Mouse (Mus musculus) myocyte (in vitro differentiated cells): ENCODE results near the gene Tmem206. TPM values are rescaled to one million over a fixed set of nuclear protein-coding genes. Genes with fewer than 3 reads are reported as not detected.
A peak's percentile ranks its signal among the peaks of the same experiment; 100 is the strongest.

Experiments used
- H3K27me3 ChIP-seq: one replicate; pipeline ENCODE4 v1.6.1; 2011; ENCODE audit not compliant: control insufficient read depth, insufficient read depth, insufficient read length
- H3K36me3 ChIP-seq: one replicate; pipeline ENCODE4 v1.6.1; 2011; ENCODE audit not compliant: control insufficient read depth, insufficient read depth
- H3K4me2 ChIP-seq: one replicate; pipeline ENCODE4 v1.6.1; 2011; ENCODE audit warnings: low read depth, control low read depth
- H3K4me3 ChIP-seq: one replicate; pipeline ENCODE4 v1.5.1; 2011; ENCODE audit warnings: mild to moderate bottlenecking, control low read depth, moderate library complexity
- H3K79me2 ChIP-seq: one replicate; pipeline ENCODE4 v1.6.1; 2011; ENCODE audit not compliant: control insufficient read depth, insufficient read depth
- H3ac ChIP-seq: one replicate; pipeline ENCODE4 v1.6.1; 2011; ENCODE audit not compliant: control insufficient read depth, insufficient read length
- CEBPB ChIP-seq: IDR thresholded peaks from 2 replicates; pipeline ENCODE4 v1.6.1; 2011; ENCODE audit warnings: mild to moderate bottlenecking, moderate library complexity; ENCODE audit not compliant: poor library complexity, insufficient read depth, severe bottlenecking
- E2F4 ChIP-seq: IDR thresholded peaks from one replicate; pipeline ENCODE4 v1.6.1; 2011; ENCODE audit warnings: mild to moderate bottlenecking, control low read depth, moderate library complexity; ENCODE audit not compliant: insufficient read depth
- MAX ChIP-seq: IDR thresholded peaks from one replicate; pipeline ENCODE4 v1.6.1; 2011; ENCODE audit warnings: low read depth, mild to moderate bottlenecking, control low read depth
- MYOD1 ChIP-seq, 3 experiments: IDR thresholded peaks; one replicate each; pipeline ENCODE4 v1.6.1; 2011; ENCODE audit warnings: control low read depth in 2 of 3, low read depth in 2 of 3, mild to moderate bottlenecking in 2 of 3, moderate library complexity in 1 of 3; ENCODE audit not compliant: insufficient read length in 2 of 3, control insufficient read depth in 1 of 3
- MYOG ChIP-seq, 3 experiments: IDR thresholded peaks; one replicate each; pipeline ENCODE4 v1.6.1; 2011; ENCODE audit warnings: control low read depth in 2 of 3, low read depth in 2 of 3, mild to moderate bottlenecking in 2 of 3; ENCODE audit not compliant: insufficient read length in 2 of 3, control insufficient read depth in 1 of 3, insufficient read depth in 1 of 3
- POLR2A ChIP-seq: IDR thresholded peaks from one replicate; pipeline ENCODE4 v1.6.1; 2011; ENCODE audit warnings: low read depth, mild to moderate bottlenecking, control low read depth, moderate library complexity; ENCODE audit not compliant: insufficient read length
- POLR2AphosphoS2 ChIP-seq: IDR thresholded peaks from one replicate; pipeline ENCODE4 v1.6.1; 2011; ENCODE audit warnings: low read depth, control low read depth; ENCODE audit not compliant: insufficient read length
- REST ChIP-seq: IDR thresholded peaks from one replicate; pipeline ENCODE4 v1.6.1; 2011; ENCODE audit warnings: mild to moderate bottlenecking, control low read depth, moderate library complexity; ENCODE audit not compliant: insufficient read depth, insufficient read length
- SRF ChIP-seq: IDR thresholded peaks from one replicate; pipeline ENCODE4 v1.6.1; 2011; ENCODE audit warnings: low read depth; ENCODE audit not compliant: control insufficient read depth, insufficient read length
- TCF12 ChIP-seq: IDR thresholded peaks from one replicate; pipeline ENCODE4 v1.6.1; 2011; ENCODE audit warnings: mild to moderate bottlenecking, control low read depth; ENCODE audit not compliant: poor library complexity, insufficient read depth, severe bottlenecking
- TCF3 ChIP-seq: IDR thresholded peaks from one replicate; pipeline ENCODE4 v1.6.1; 2011; ENCODE audit warnings: low read depth, control low read depth; ENCODE audit not compliant: insufficient read length
- USF1 ChIP-seq: IDR thresholded peaks from one replicate; pipeline ENCODE4 v1.6.1; 2011; ENCODE audit warnings: low read depth, mild to moderate bottlenecking, control low read depth, moderate library complexity
- polyA plus RNA-seq: library from polyadenylated mRNA; unstranded; fragments of >200 nt; fragmentation: generic; extraction: Trizol; gene quantifications from one replicate; pipeline ENCODE4 v1.2.1, GENCODE M21; 2012; ENCODE audit warnings: missing spikeins

The Tmem206 gene
- polyA plus RNA-seq, 1 experiment, result 12.1 TPM

DNA sequence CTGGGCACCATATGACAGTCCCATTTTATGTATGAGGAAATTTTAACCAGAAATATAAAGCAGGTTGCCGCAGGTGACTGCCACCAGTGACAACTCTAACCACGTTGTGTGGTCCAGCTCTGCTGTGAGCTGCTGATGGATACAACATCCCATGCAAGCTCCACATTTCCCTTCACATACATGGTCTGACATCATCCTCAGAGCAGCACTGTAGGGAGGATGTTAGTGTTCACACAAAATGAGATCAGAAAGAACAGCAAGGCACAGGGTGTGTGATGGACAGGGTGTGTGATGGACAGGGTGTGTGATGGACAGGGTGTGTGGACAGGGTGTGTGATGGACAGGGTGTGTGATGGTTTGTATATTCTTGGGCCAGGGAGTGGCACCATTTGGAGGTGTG lies 32.7 kb upstream of the Tmem206 start:
- Histone ChIP-seq H3K27me3 (no peaks in the 10 kb centered on the region), H3K79me2 (no peaks in the 10 kb centered on the region), H3K4me2 (no peak overlapping the region), H3K4me3 (no peak overlapping the region), H3ac (no peak overlapping the region), H3K36me3 (no peaks in the 10 kb centered on the region)
- TF ChIP-seq TCF3 (no peak), CEBPB (no peak), SRF (no peak), MYOG (IDR thresholded peaks at IDR 0.05; ENCODE audit: control insufficient read depth in 1 of 3, insufficient read depth in 1 of 3, insufficient read length in 2 of 3, low read depth in 2 of 3) (no peak), REST (no peak), TCF12 (no peak), MYOD1 (IDR thresholded peaks at IDR 0.05; ENCODE audit: control insufficient read depth in 1 of 3, insufficient read length in 2 of 3, low read depth in 2 of 3) (no peak), E2F4 (no peak), POLR2A (no peak), POLR2AphosphoS2 (no peak), MAX (no peak), USF1 (no peak)

DNA sequence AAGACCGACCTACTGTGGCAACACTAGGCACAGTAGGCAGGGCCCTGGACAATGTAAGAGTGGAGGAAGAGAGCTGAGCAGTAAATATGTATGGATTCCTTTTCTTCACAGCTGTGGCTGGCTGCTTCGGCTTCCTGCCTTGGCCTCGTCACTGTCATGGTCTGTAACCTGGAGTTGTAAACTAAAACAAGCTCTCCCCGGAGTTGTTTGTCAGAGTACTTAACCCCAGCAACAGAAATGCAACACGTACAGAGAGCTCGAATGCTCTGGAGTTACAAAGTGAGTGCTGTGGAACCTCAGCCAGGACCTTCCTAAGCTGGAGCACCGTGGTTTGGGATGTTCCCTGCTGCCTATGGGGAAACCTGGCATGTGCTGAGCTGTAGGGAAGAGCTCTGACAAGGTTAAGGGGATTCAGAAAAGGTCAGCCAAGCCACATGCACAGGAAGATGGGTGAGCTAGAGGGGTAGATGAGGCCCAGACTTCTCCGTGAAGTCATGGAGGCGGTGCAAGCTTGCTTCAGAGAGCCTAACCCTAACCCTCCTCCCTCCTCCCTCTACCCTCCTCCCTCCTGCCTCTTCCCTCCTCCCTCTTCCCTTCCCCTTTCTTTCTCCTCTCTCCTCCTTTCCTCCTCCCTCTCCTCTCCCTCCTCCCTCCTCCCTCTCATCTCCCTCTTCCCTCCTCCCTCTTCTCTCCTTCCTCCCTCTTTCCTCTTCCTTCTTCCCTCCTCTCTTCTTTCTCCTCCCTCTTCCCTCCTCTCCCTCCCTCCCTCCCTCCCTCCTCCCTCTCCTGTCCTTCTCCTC lies 31.5 kb upstream of the Tmem206 start:
- H3ac ChIP-seq, result no peak overlapping the region
- no peaks in the 10 kb centered on the region for H3K27me3 ChIP-seq
- H3K79me2 ChIP-seq, result no peaks in the 10 kb centered on the region
- no peak overlapping the region for H3K4me3 ChIP-seq
- TF ChIP-seq CEBPB, result no peak
- TF ChIP-seq MYOG (IDR thresholded peaks at IDR 0.05; ENCODE audit: control insufficient read depth in 1 of 3, insufficient read depth in 1 of 3, insufficient read length in 2 of 3, low read depth in 2 of 3), result no peak
- no peak for TF ChIP-seq POLR2AphosphoS2
- TF ChIP-seq SRF, result no peak
- no peak for TF ChIP-seq TCF12
- no peaks in the 10 kb centered on the region for H3K36me3 ChIP-seq
- peak overlapping the region; percentile 25 for H3K4me2 ChIP-seq

DNA sequence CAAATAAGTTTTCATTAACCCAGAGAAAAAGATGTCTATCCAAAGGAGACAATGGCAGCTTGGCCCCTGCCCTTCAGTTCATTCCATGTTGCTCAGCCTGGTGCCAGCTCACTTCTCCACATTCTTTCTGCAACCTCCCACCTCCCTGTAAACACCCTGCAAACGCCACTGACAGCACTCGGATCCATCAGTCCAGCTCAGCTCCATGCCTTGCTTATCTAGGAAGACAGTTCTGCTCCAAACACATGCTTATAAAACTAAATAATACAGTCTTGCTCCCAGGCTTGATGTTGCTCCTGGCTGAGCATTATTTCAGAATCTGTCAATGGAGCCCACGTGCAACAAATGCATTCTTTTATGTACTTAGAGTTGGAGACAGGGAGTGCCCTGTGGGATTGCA lies 29.9 kb upstream of the Tmem206 start:
- Histone ChIP-seq H3K4me2 (no peak overlapping the region), H3K27me3 (no peaks in the 10 kb centered on the region), H3K36me3 (no peaks in the 10 kb centered on the region), H3K4me3 (no peak overlapping the region), H3ac (no peak overlapping the region), H3K79me2 (no peaks in the 10 kb centered on the region)
- no peak for TF ChIP-seq MYOG (IDR thresholded peaks at IDR 0.05; ENCODE audit: control insufficient read depth in 1 of 3, insufficient read depth in 1 of 3, insufficient read length in 2 of 3, low read depth in 2 of 3)

DNA sequence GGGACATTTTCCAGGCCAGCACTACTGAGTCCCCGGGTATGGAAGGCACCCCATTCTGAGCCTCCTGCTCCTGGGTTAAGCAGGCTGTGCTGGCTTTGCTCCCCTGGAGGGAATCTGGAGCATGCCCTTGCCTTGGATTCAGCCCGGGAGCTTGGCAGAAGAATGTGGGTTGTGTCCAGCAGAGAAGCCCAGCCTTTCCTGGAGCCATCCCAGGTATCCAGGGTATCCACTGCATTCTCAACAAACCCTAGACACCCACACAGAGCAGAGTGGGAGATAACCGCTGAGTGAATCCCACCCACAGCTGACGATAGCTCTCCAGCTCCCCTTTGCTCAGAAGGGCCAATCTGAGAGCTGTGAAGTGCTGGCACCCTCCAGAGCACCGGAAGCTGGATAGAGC lies 29.3 kb upstream of the Tmem206 start:
- TF ChIP-seq TCF3 (no peak), POLR2A (no peak), MYOD1 (IDR thresholded peaks at IDR 0.05; ENCODE audit: control insufficient read depth in 1 of 3, insufficient read length in 2 of 3, low read depth in 2 of 3) (no peak), SRF (no peak), POLR2AphosphoS2 (no peak), MYOG (IDR thresholded peaks at IDR 0.05; ENCODE audit: control insufficient read depth in 1 of 3, insufficient read depth in 1 of 3, insufficient read length in 2 of 3, low read depth in 2 of 3) (no peak), CEBPB (no peak), REST (no peak), MAX (no peak), TCF12 (no peak), E2F4 (no peak), USF1 (no peak)
- H3K27me3 ChIP-seq, result no peaks in the 10 kb centered on the region
- H3K36me3 ChIP-seq, result no peaks in the 10 kb centered on the region
- H3ac ChIP-seq, result no peak overlapping the region
- H3K4me3 ChIP-seq, result no peak overlapping the region
- no peaks in the 10 kb centered on the region for H3K79me2 ChIP-seq
- no peak overlapping the region for H3K4me2 ChIP-seq

DNA sequence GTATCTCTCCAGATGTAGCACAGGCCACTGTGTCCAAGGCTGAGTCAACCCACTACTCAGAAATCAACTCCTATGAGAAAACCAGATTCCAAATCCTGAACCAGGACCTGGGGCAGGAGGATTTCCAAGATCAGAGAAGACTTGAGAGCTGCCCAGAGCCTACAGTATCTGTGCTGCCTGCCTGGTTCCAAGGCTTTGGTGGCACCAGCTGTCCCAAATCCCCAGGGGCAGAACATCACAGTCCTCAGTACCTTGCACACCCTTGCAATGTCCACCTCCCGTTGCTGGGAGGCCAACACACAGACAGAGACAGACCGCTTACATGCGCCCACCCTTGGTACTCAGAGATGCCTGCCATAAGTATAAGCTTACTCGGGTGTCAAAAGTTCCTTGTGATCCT lies 27.4 kb upstream of the Tmem206 start:
- H3K36me3 ChIP-seq, result no peaks in the 10 kb centered on the region
- H3K79me2 ChIP-seq, result no peaks in the 10 kb centered on the region
- no peak overlapping the region for H3K4me2 ChIP-seq
- TF ChIP-seq MYOG (IDR thresholded peaks at IDR 0.05; ENCODE audit: control insufficient read depth in 1 of 3, insufficient read depth in 1 of 3, insufficient read length in 2 of 3, low read depth in 2 of 3), result no peak
- no peak for TF ChIP-seq E2F4
- TF ChIP-seq MAX, result no peak
- no peak for TF ChIP-seq MYOD1 (IDR thresholded peaks at IDR 0.05; ENCODE audit: control insufficient read depth in 1 of 3, insufficient read length in 2 of 3, low read depth in 2 of 3)
- no peak for TF ChIP-seq SRF
- TF ChIP-seq POLR2A, result no peak
- TF ChIP-seq CEBPB, result no peak
- TF ChIP-seq POLR2AphosphoS2, result no peak
- no peak for TF ChIP-seq REST
- TF ChIP-seq TCF12, result no peak
- TF ChIP-seq USF1, result no peak
- no peak for TF ChIP-seq TCF3
- H3ac ChIP-seq, result no peak overlapping the region
- H3K27me3 ChIP-seq, result no peaks in the 10 kb centered on the region
- H3K4me3 ChIP-seq, result no peak overlapping the region
